Mouse (Mus musculus) megakaryocyte-erythroid progenitor cell, adult 5-6 weeks (primary cell): Measurements from ENCODE around the gene Tmprss15. TPM values are rescaled to one million over a fixed set of nuclear protein-coding genes. Genes with fewer than 3 reads are reported as not detected.

Source experiments
- ATAC-seq: replicated peaks from 2 replicates; pipeline ENCODE4 v1.8.0; 2016; ENCODE audit warnings: mild to moderate bottlenecking, inconsistent platforms; ENCODE audit not compliant: severe bottlenecking, poor library complexity, low FRiP score, low TSS enrichment
- total RNA-seq, 2 experiments: library from RNA; stranded (forward) in 1 of 2; stranded (reverse) in 1 of 2; fragments of 200-1000, 215-1000 nt in 1 of 2; fragments of >200 nt in 1 of 2; fragmentation: Nextera tagmentation in 1 of 2; gene quantifications; 2 replicates each; pipeline ENCODE4 v1.2.3; 2014 to 2017

Gene Tmprss15
- total RNA-seq (2014; fragmentation: Nextera tagmentation) (not detected in 2 replicates), total RNA-seq (2017) (not detected in 2 replicates)

DNA sequence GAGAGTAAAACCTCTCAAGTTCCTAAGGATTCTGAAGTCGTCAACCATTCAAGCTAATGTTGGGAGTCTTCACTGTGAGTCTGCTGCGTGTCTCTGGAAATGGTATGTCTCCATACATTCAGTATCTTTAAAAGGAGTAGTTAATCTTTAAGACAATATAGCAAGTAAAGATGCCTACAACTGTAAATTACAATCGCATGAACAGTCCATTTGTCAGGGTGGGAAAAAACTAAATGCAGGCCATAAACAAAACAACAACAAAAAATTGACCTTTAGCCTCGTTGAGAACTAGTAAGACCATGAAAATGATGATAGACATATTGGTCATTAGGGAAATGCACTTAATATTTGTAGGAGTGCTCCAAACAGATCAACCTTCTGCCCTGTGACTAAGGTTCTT is at the start of gene Tmprss15:
TSS of gene Tmprss15 (minus strand) at position 101 of the 400 bp plus-strand sequence.
- no peak for ATAC-seq

- no peak for ATAC-seq
Measured at GRCm38 (mm10) chr16:79114879-79115278, 24.0 kb upstream of the Tmprss15 start.

GRCm38 (mm10) chr16:79109516-79109915 is 18.6 kb upstream of the Tmprss15 start:
- ATAC-seq: no peak

DNA sequence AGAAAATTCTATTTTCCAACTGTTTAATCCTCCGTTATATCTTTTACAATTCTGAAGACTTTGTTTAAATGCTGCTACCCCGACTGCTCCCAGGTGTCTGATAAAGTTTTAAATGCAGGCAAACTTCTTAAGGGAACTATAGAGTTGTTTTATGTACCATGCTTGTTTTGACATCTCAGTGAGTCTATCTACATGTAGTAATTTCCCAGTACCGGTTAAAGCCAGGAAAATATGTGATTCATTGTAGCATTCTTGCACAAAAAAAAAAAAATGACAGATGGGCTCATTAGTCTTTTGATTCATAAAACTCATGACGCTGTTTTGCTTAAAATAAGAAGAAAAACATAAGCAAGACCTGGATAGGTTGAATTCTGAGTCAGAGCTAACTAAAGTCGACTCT is 18.1 kb upstream of the Tmprss15 start:
- ATAC-seq: no peak

DNA sequence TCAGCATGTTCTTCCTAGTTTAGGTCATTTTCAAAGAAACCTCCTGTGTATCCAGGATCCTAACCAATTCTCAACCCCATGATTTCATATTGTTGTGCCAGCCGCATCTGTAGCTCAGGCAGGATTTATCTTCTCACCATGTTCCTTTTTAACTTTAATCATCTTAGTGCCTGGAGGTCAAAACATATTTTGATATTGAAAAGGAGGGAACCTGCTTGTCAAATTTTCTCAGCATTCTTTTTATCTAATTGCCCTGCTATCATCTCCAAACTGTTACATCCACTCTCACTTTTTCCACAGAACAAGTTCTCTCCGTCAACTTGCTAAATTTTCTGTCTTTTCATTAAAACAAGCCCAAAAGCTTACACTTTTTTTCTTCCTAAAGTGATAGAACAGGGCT is 9.4 kb upstream of the Tmprss15 start:
- no peak for ATAC-seq

GRCm38 (mm10) chr16:79098321-79098720 is 7.4 kb upstream of the Tmprss15 start:
- ATAC-seq: no peak

DNA sequence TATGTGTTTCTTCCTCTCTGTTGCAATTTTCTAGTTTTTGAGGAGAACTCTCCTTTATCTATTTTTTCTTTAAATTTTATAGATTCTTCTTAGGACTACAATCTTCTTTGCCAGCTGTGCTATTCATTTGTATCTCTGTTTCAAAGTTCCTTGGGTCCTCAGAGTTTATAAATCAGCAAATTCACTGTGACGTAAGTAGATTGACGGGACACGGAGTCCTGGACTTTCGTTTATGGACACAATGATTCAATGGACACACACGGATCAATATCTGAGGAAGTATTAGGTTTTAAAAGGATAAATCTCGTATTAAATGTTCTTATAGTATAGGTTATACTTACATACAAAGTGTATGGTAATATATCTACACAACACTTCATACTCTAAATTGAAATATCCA is 4.3 kb downstream of the Tmprss15 start:
- ATAC-seq: no peak

- ATAC-seq: no peak
Measured at GRCm38 (mm10) chr16:79063848-79064247, 27.0 kb downstream of the Tmprss15 start.

- ATAC-seq: no peak
Measured at GRCm38 (mm10) chr16:79058775-79059558, 31.9 kb downstream of the Tmprss15 start.

DNA sequence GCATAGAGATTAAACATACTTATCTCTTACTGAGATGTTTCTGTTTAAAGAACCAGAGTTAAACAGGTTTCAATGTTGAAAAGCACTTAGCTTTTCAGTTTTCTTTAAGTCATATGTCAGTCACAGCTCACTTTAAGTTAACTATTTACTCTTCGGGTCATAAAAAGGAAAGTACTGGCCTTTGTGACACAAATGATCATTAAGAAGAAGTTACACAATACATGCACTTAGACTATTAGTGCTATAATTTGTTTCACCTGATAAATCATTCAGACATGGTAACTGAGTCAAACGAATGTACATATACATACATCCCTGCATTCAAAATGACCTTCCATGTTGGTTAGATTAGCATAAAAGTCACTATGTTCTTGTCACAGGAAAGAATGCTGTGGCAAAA is 58.3 kb downstream of the Tmprss15 start:
- ATAC-seq: no peak

DNA sequence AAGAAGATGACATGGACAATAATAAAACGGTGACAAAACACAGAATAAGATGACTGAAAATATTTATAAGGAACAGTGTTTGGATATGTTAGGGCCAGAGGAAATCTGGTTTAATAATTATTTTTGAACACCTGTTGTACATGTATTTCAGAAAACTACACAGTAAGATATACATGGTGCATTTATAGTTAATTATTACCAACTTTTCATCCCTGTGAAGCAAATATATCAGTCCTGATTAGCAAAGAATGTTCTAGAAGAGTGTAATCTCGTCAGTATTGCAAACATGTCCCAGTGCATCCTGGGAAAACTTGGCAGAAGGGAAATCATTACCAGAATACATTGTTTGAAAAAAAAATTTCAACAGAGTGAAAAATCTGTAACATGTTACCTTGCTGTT is 88.1 kb downstream of the Tmprss15 start:
- ATAC-seq: no peak

DNA sequence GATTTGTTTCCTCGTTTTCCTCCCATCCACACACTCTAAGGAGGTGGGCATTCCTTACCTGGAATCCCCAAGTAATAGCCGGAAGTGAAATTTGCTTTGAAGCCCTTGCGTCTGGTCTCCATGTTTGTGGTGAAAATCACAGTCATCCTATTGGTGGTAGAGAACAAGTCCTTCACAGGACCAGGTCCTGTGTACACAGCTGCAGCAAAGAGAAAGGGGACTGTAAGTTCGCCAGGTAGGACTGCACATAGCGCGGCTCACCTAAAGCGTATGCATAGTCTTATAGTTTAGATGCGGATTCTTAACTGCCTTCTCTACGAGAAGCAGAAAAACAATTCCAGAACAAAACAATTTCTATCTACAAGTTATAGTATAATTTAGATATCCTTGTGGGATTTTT is 89.2 kb downstream of the Tmprss15 start:
- no peak for ATAC-seq

GRCm38 (mm10) chr16:78976384-78976783 is 114.5 kb downstream of the Tmprss15 start:
- no peak for ATAC-seq

DNA sequence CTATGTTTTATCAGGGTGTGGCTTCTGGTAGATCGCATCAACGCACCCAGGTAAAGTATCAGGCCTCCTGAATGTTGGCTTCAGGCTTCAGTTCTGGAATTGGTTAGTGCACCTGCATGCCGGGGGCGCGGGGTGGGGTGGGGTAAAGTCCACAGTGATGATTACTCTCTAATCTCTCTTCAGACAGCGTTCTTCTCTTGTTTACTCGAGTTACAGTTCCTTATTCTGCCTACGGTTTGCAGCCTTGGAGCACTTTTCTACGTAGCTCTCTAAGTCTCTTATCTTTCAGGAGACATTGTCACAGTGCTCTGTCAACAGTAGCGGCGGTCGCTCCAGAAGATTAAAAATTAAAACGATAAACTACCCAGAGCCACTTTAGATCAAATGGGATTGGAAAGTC is 116.8 kb downstream of the Tmprss15 start:
- ATAC-seq: no peak

- peak; percentile 61; the same call in 1 of the 2 replicates for ATAC-seq
Measured at GRCm38 (mm10) chr16:78969091-78969731, 121.7 kb downstream of the Tmprss15 start.

GRCm38 (mm10) chr16:78957434-78957833 is 133.5 kb downstream of the Tmprss15 start:
- no peak for ATAC-seq

GRCm38 (mm10) chr16:78950359-78950758 is 140.5 kb downstream of the Tmprss15 start:
- no peak for ATAC-seq

DNA sequence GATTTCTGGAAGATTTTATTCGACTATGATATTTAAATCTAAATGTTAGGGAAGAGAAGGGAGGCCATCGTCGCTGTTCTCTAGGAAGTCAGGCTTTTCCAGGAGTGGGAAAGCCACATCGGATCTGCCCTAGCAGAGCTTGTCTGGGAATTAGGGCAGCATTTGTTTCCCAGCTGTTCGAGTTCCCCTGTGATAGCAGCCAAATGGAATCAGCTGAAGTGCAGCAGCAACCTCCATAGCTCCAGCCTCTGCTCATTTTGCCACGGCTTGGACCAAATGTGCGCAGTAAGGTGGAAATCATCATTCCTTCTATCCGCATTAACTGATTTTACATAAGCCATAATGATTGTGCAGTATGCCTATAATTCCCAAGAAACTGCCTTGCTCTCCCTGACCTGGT is 153.1 kb downstream of the Tmprss15 start:
- ATAC-seq: no peak

GRCm38 (mm10) chr16:78934298-78934697 is 156.6 kb downstream of the Tmprss15 start:
- ATAC-seq: no peak

DNA sequence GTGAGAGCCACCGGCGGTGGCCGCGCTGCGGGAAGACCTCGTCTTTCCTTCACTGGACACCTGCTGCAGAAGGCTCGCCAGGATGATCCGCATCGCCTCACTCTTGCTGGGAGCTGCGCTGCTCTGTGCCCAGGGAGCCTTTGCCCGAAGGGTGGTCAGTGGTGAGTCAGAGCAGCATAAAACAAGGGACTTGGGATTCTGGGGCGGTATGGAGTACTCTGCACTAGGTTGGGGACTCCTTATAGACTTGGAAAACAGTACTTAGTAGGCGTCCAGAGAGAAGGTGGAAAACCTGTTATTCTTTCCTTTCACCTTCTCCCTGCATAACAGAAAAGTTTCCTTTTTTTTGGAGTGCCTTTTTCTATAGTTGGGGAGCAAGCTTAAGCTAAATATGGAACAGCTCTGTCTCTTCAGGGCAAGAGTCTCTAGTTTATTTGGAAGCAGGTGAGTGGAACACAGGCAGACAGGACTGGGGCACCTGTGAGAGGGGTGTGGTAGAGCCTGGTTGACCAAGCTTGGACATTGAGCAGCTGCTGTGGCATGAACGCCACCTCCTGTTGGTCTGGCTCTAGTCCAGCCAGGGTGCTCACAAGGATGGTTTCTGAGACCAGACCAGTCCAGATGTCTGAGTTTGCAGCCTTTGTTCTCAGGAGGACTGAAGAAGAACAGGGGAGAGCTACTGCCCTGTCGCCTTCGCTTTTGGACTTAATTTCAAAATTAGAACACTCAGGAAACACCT is 159.4 kb downstream of the Tmprss15 start:
- no peak for ATAC-seq
